14 mouse cellular contexts compared by ENCODE assay signal in genomic region chrX:99052255-99052654, GRCm38 (mm10). TPM values are rescaled to one million over a fixed set of nuclear protein-coding genes. Genes with fewer than 3 reads are reported as not detected.
A peak's percentile ranks its signal among the peaks of the same experiment; 100 is the strongest.
DNase-seq lines count a peak whose midpoint lies in the region; ATAC-seq and TF ChIP-seq lines count a peak whose summit lies in the region.
"Had no signal": no experiment of that assay in that cellular context is flagged by ENCODE, and none has a peak within 500 bp of the region (broad histone marks: within the 10 kb centered on the region; RNA-seq: fewer than 3 reads in every experiment).

No protein-coding gene starts in this region.

- no peak for ATAC-seq in heart, embryonic 11.5 days (replicated peaks; ENCODE audit: insufficient number of reproducible peaks, low FRiP score, low TSS enrichment)
- no peak for ATAC-seq in midbrain, embryonic 15.5 days (replicated peaks)

- H3K9ac ChIP-seq in heart, embryonic 11.5 days (ENCODE audit: low read depth, low read length), result no peak overlapping the region
- H3K9ac ChIP-seq in midbrain, embryonic 15.5 days, result no peak overlapping the region

- DNase-seq in heart, adult 18-20 months, result peak; percentile 39 to 74
- peak; percentile 37 for DNase-seq in ZHBTc4 (ENCODE audit: low read depth, low spot score)
- peak; percentile 77 for DNase-seq in kidney, adult 2 months
- no peak for DNase-seq in lung, adult 2 months
- DNase-seq in urinary bladder, adult 18-20 months (ENCODE audit: low spot score in 2 of 2), result no peak
- no peak for DNase-seq in T-cell, adult 2 months (ENCODE audit: low spot score)
- DNase-seq: embryo, embryonic 11 days; layer of hippocampus, adult 9-11 months; right cerebral cortex, postnatal 25 days; thymus, postnatal 36 days had no signal

- no peaks in the 10 kb centered on the region for H3K27me3 ChIP-seq in heart, embryonic 11.5 days (ENCODE audit: control insufficient read depth, insufficient read depth, low read length)
- H3K27me3 ChIP-seq in kidney, adult 2 months (replicated peaks; ENCODE audit: control insufficient read depth, insufficient read depth, low read length), result no peaks in the 10 kb centered on the region
- 0 out of 2 replicates have a peak, but pooled peaks cover 3% of the 10 kb centered on the region for H3K27me3 ChIP-seq in midbrain, embryonic 15.5 days (replicated peaks)

- H3K36me3 ChIP-seq in heart, embryonic 11.5 days (ENCODE audit: control insufficient read depth, insufficient read depth, low read length), result no peaks in the 10 kb centered on the region
- no peaks in the 10 kb centered on the region for H3K36me3 ChIP-seq in kidney, adult 2 months (ENCODE audit: control insufficient read depth, insufficient read depth, low read length)
- H3K36me3 ChIP-seq in midbrain, embryonic 15.5 days (replicated peaks), result no peaks in the 10 kb centered on the region
- H3K36me3 ChIP-seq: limb, embryonic 10.5 days had no signal

- no peak for TF ChIP-seq POLR2A in kidney, adult 2 months (IDR thresholded peaks at IDR 0.05; ENCODE audit: low read depth, low read length)
- TF ChIP-seq POLR2A in lung, adult 2 months (IDR thresholded peaks at IDR 0.05; ENCODE audit: borderline replicate concordance, extremely low read depth, low read depth, low read length), result no peak

- TF ChIP-seq CTCF in kidney, adult 2 months (conservative IDR thresholded peaks at IDR 0.05; ENCODE audit: insufficient read depth, insufficient read length, low read depth, low read length), result no peak
- TF ChIP-seq CTCF in lung, adult 2 months (IDR thresholded peaks at IDR 0.05; ENCODE audit: insufficient read depth, low read length), result no peak

- no peak overlapping the region for H3K4me3 ChIP-seq in heart, embryonic 11.5 days (ENCODE audit: low read depth, low read length)
- H3K4me3 ChIP-seq in kidney, adult 2 months (ENCODE audit: insufficient read depth, low read depth, low read length), result no peak overlapping the region
- H3K4me3 ChIP-seq in lung, adult 2 months (replicated peaks; ENCODE audit: extremely low read depth, low read depth, low read length), result peak overlapping the region; percentile 25
- no peak overlapping the region for H3K4me3 ChIP-seq in midbrain, embryonic 15.5 days
- H3K4me3 ChIP-seq: limb, embryonic 10.5 days had no signal

- H3K27ac ChIP-seq in heart, embryonic 11.5 days (ENCODE audit: low read depth, low read length), result no peak overlapping the region
- H3K27ac ChIP-seq in kidney, adult 2 months (ENCODE audit: insufficient read depth, low read depth, low read length), result peak overlapping the region; percentile 97
- H3K27ac ChIP-seq in midbrain, embryonic 15.5 days, result no peak overlapping the region
- H3K27ac ChIP-seq: limb, embryonic 10.5 days; macrophage had no signal

- no peaks in the 10 kb centered on the region for H3K9me3 ChIP-seq in heart, embryonic 11.5 days (replicated peaks; ENCODE audit: control insufficient read depth, low read length)
- H3K9me3 ChIP-seq in midbrain, embryonic 15.5 days, result no peaks in the 10 kb centered on the region
- H3K9me3 ChIP-seq: limb, embryonic 10.5 days had no signal

- H3K4me1 ChIP-seq in heart, embryonic 11.5 days (ENCODE audit: control insufficient read depth, insufficient read depth, low read length), result peaks cover 17% of the 10 kb centered on the region
- H3K4me1 ChIP-seq in kidney, adult 2 months (ENCODE audit: control insufficient read depth, insufficient read depth, low read length), result peaks cover 43% of the 10 kb centered on the region
- peaks cover 52% of the 10 kb centered on the region for H3K4me1 ChIP-seq in lung, adult 2 months (ENCODE audit: control insufficient read depth, insufficient read depth, low read length)
- H3K4me1 ChIP-seq in midbrain, embryonic 15.5 days, result no peaks in the 10 kb centered on the region
- H3K4me1 ChIP-seq: limb, embryonic 10.5 days had no signal

- H3K4me2 ChIP-seq in heart, embryonic 11.5 days, result no peak overlapping the region
- no peak overlapping the region for H3K4me2 ChIP-seq in midbrain, embryonic 15.5 days

- WGBS in heart, embryonic 11.5 days (ENCODE audit: insufficient replicate concordance), result 63% methylated on average over 7 of the region's 7 CpGs
- WGBS in kidney, adult 2 months, result 24% methylated on average over 7 of the region's 7 CpGs
- WGBS in lung, adult 2 months, result 49% methylated on average over 7 of the region's 7 CpGs
- 97% methylated on average over 7 of the region's 7 CpGs for WGBS in midbrain, embryonic 15.5 days

RNA-seq across cellular contexts. Expression of gene Stard8, which starts 49.2 kb away (rescaled TPM):
- 10 to 100 TPM; 28.1 to 30.4 TPM for total RNA-seq in heart, adult 18-20 months (2021)
- polyA plus RNA-seq in heart, embryonic 11.5 days (2014; fragmentation: Nextera tagmentation; extraction: Ambion mirVana), result 7.9 and 11.8 TPM in 2 replicates
- polyA plus RNA-seq in kidney, adult 2 months (2012; rRNA removed), result 62.0 and 82.9 TPM in 2 replicates
- polyA plus RNA-seq in lung, adult 2 months (2012; rRNA removed), result 87.0 and 89.6 TPM in 2 replicates
- polyA plus RNA-seq in midbrain, embryonic 15.5 days (2015; fragmentation: Nextera tagmentation; extraction: Ambion mirVana), result 5.4 and 5.7 TPM in 2 replicates

Comparison
In these comparisons a context has a peak if more than half of its experiments do, and no peak if none do; other contexts are left out.
1. DNase-seq: peak in heart, adult 18-20 months (2 of 2), ZHBTc4 (single experiment) and kidney, adult 2 months (single experiment); none in lung, adult 2 months (single experiment), urinary bladder, adult 18-20 months (0 of 2) and T-cell, adult 2 months (single experiment).